Mouse (Mus musculus) spleen, adult 2 months (tissue): ENCODE results near the gene Ldhb.

Experiments
- CTCF ChIP-seq: fragments of 200-500 bp; IDR thresholded peaks from 2 replicates; pipeline ENCODE4 v1.5.1; 2011; ENCODE audit warnings: mild to moderate bottlenecking, inconsistent platforms; ENCODE audit not compliant: insufficient read depth, insufficient read length, insufficient replicate concordance; ENCODE audit errors: extremely low read depth
- POLR2A ChIP-seq: fragments of 200-500 bp; IDR thresholded peaks from 2 replicates; pipeline ENCODE4 v1.6.1; 2011; ENCODE audit warnings: low read depth, low read length, inconsistent platforms

GRCm38 (mm10) chr6:142511516-142512135, 3.9 kb upstream of the Ldhb start:
- TF ChIP-seq CTCF: no peak
- no peak for TF ChIP-seq POLR2A
